Comparison of ENCODE assay signal across 27 mouse cellular contexts in the genomic region with DNA sequence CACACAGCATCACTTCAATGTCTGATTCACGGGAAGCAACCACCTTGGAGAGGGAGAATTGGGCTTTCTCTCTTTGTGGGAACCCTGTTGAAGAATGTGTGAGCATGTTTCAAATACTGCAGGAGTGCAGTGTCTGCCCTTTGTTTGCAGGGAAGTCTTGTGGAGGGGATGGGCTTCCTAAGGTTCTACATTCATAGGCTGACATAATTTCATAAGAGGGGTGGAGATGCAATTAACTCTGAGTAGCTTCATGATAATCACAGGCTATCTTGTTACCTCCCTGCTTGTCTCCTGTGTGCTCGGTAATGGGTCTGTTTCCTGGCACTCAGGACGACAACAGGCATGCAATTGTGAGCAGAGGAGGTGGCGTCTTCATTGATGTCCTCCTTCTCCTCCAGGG.
A peak's percentile ranks its signal among the peaks of the same experiment; 100 is the strongest.
DNase-seq lines count a peak whose midpoint lies in the region; ATAC-seq and TF ChIP-seq lines count a peak whose summit lies in the region.
"Had no signal": no experiment of that assay in that cellular context is flagged by ENCODE, and none has a peak within 500 bp of the region (broad histone marks: within the 10 kb centered on the region; RNA-seq: fewer than 3 reads in every experiment).

No protein-coding gene starts in this region.

- TF ChIP-seq CTCF in forebrain, postnatal 0 days (IDR thresholded peaks at IDR 0.05; ENCODE audit: low read depth) = no peak
- no peak for TF ChIP-seq CTCF in MEL (IDR thresholded peaks at IDR 0.05 in 2 of 3, conservative IDR thresholded peaks at IDR 0.05 in 1 of 3; ENCODE audit: control insufficient read depth in 1 of 3, insufficient read depth in 1 of 3, low read depth in 2 of 3, low read length in 3 of 3, poor library complexity in 1 of 3, severe bottlenecking in 1 of 3)

- H3K4me1 ChIP-seq in forebrain, embryonic 11.5 days (replicated peaks; ENCODE audit: control insufficient read depth, insufficient read depth, low read length) = peaks cover 7% of the 10 kb centered on the region
- no peaks in the 10 kb centered on the region for H3K4me1 ChIP-seq in forebrain, postnatal 0 days (ENCODE audit: insufficient read depth)
- peaks cover 2 to 5% of the 10 kb centered on the region in 2 experiments; a peak in 1 of 4 replicates for H3K4me1 ChIP-seq in MEL (ENCODE audit: control insufficient read depth in 1 of 2, insufficient read depth in 2 of 2, low read length in 2 of 2)
- peaks cover 22% of the 10 kb centered on the region for H3K4me1 ChIP-seq in embryonic facial prominence, embryonic 14.5 days (ENCODE audit: control insufficient read depth, insufficient read depth, low read length)
- H3K4me1 ChIP-seq in hindbrain, embryonic 13.5 days (replicated peaks) = peaks cover 8% of the 10 kb centered on the region

- TF ChIP-seq EP300 in MEL (IDR thresholded peaks at IDR 0.05; ENCODE audit: low read depth in 1 of 2, low read length in 2 of 2) = no peak

- H3K36me3 ChIP-seq in forebrain, embryonic 11.5 days (ENCODE audit: control insufficient read depth, insufficient read depth, low read length) = no peaks in the 10 kb centered on the region
- no peaks in the 10 kb centered on the region for H3K36me3 ChIP-seq in forebrain, postnatal 0 days (ENCODE audit: insufficient read depth)
- H3K36me3 ChIP-seq in MEL (ENCODE audit: control insufficient read depth in 1 of 2, insufficient read depth in 2 of 2, low read length in 2 of 2) (no peaks in the 10 kb centered on the region), myocyte (ENCODE audit: control insufficient read depth, insufficient read depth) (no peaks in the 10 kb centered on the region)
- no peaks in the 10 kb centered on the region for H3K36me3 ChIP-seq in embryonic facial prominence, embryonic 14.5 days (ENCODE audit: control insufficient read depth, insufficient read depth, low read length)
- H3K36me3 ChIP-seq in hindbrain, embryonic 13.5 days = no peaks in the 10 kb centered on the region
- H3K36me3 ChIP-seq: forebrain, embryonic 12.5 days; heart, embryonic 13.5 days; liver, embryonic 12.5 days; midbrain, embryonic 13.5 days had no signal

- TF ChIP-seq POLR2A in MEL (IDR thresholded peaks at IDR 0.05; ENCODE audit: control insufficient read depth in 1 of 2, insufficient read depth in 1 of 2, low read depth in 1 of 2, low read length in 2 of 2, poor library complexity in 1 of 2) = no peak
- TF ChIP-seq POLR2A in myocyte (IDR thresholded peaks at IDR 0.05; ENCODE audit: insufficient read length, low read depth) = no peak

- H3K9ac ChIP-seq in forebrain, embryonic 11.5 days (ENCODE audit: low read length) = no peak overlapping the region
- no peak overlapping the region for H3K9ac ChIP-seq in forebrain, postnatal 0 days
- no peak overlapping the region; the same call in 1 of the 2 replicates for H3K9ac ChIP-seq in MEL (ENCODE audit: control insufficient read depth, low read depth, low read length, poor library complexity, severe bottlenecking)
- H3K9ac ChIP-seq in embryonic facial prominence, embryonic 14.5 days (ENCODE audit: low read depth, low read length) = no peak overlapping the region
- no peak overlapping the region for H3K9ac ChIP-seq in hindbrain, embryonic 13.5 days
- H3K9ac ChIP-seq: forebrain, embryonic 12.5 days; heart, embryonic 13.5 days; liver, embryonic 12.5 days; liver, postnatal 0 days; midbrain, embryonic 13.5 days had no signal

- H3K27me3 ChIP-seq in forebrain, embryonic 11.5 days (ENCODE audit: control insufficient read depth, insufficient read depth, low read length) = no peaks in the 10 kb centered on the region; the same call in 1 of the 2 replicates
- no peaks in the 10 kb centered on the region for H3K27me3 ChIP-seq in forebrain, postnatal 0 days (ENCODE audit: insufficient read depth, low read length)
- H3K27me3 ChIP-seq in MEL (ENCODE audit: control insufficient read depth in 1 of 2, insufficient read depth in 2 of 2, low read length in 2 of 2) (no peaks in the 10 kb centered on the region; a peak in 1 of 4 replicates), myocyte (ENCODE audit: control insufficient read depth, insufficient read depth, insufficient read length) (no peaks in the 10 kb centered on the region)
- no peaks in the 10 kb centered on the region for H3K27me3 ChIP-seq in embryonic facial prominence, embryonic 14.5 days (replicated peaks; ENCODE audit: control insufficient read depth, insufficient read depth, low read length)
- H3K27me3 ChIP-seq in hindbrain, embryonic 13.5 days = peaks cover 18% of the 10 kb centered on the region; the same call in 1 of the 2 replicates
- H3K27me3 ChIP-seq: liver, embryonic 12.5 days; megakaryocyte, embryonic 14.5 days had no signal

- no peak for ATAC-seq in forebrain, embryonic 11.5 days (replicated peaks; ENCODE audit: low FRiP score)
- ATAC-seq in forebrain, postnatal 0 days = no peak
- peak; percentile 67 for ATAC-seq in embryonic facial prominence, embryonic 14.5 days (ENCODE audit: low read depth)
- ATAC-seq in hindbrain, embryonic 13.5 days (ENCODE audit: low FRiP score) = no peak
- ATAC-seq: intestine, postnatal 0 days; liver, embryonic 12.5 days; liver, postnatal 0 days; midbrain, embryonic 13.5 days had no signal

- no peak overlapping the region for H3ac ChIP-seq in myocyte (ENCODE audit: control insufficient read depth, insufficient read length)

- TF ChIP-seq RAD21 in MEL (IDR thresholded peaks at IDR 0.05; ENCODE audit: low read depth, low read length) = no peak

- peak; percentile 45 for DNase-seq in forebrain, embryonic 11.5 days (ENCODE audit: low spot score)
- no peak for DNase-seq in forebrain, postnatal 0 days
- peak; percentile 24 for DNase-seq in MEL (ENCODE audit: low read depth, low spot score)
- DNase-seq in embryonic facial prominence, embryonic 14.5 days (ENCODE audit: low spot score) = no peak
- no peak for DNase-seq in layer of hippocampus, adult 9-10 months (ENCODE audit: low spot score)
- DNase-seq: adrenal gland, postnatal 36 days; cerebellum, adult 18-20 months; cerebellum, postnatal 10 days; gastrocnemius, postnatal 25 days; heart, adult 2 months; heart, postnatal 14 days; kidney, postnatal 14 days; liver, postnatal 0 days; lung, postnatal 36 days; right cerebral cortex, adult 18-20 months; spleen, adult 18-20 months; thymus, adult 18-20 months; thymus, postnatal 25 days had no signal

- no peak overlapping the region for H3K4me2 ChIP-seq in forebrain, embryonic 11.5 days (ENCODE audit: low read depth, low read length, severe bottlenecking)
- no peak overlapping the region for H3K4me2 ChIP-seq in forebrain, postnatal 0 days (ENCODE audit: low read depth)
- peak overlapping the region; percentile 13; the same call in 1 of the 2 replicates for H3K4me2 ChIP-seq in embryonic facial prominence, embryonic 14.5 days (ENCODE audit: low read depth, low read length)
- H3K4me2 ChIP-seq in myocyte (ENCODE audit: low read depth) = peak overlapping the region; percentile 36
- H3K4me2 ChIP-seq in hindbrain, embryonic 13.5 days = no peak overlapping the region
- H3K4me2 ChIP-seq: forebrain, embryonic 12.5 days; heart, embryonic 13.5 days; liver, embryonic 12.5 days; midbrain, embryonic 13.5 days had no signal

- H3K27ac ChIP-seq in forebrain, embryonic 11.5 days (ENCODE audit: low read depth, low read length) = no peak overlapping the region
- no peak overlapping the region for H3K27ac ChIP-seq in forebrain, postnatal 0 days (ENCODE audit: low read depth, low read length)
- H3K27ac ChIP-seq in MEL (ENCODE audit: control insufficient read depth, low read depth, low read length) = no peak overlapping the region
- 0 out of 2 replicates have a peak overlapping the region, but pooled peaks have one; percentile 8 for H3K27ac ChIP-seq in embryonic facial prominence, embryonic 14.5 days (replicated peaks; ENCODE audit: low read depth, low read length)
- no peak overlapping the region for H3K27ac ChIP-seq in hindbrain, embryonic 13.5 days
- H3K27ac ChIP-seq: forebrain, embryonic 12.5 days; heart, adult 2 months; heart, embryonic 13.5 days; liver, embryonic 12.5 days; midbrain, embryonic 13.5 days; stomach, postnatal 0 days had no signal

- no peak overlapping the region for H3K4me3 ChIP-seq in forebrain, embryonic 11.5 days (ENCODE audit: low read depth, low read length)
- H3K4me3 ChIP-seq in forebrain, postnatal 0 days (ENCODE audit: low read depth, low read length) = no peak overlapping the region
- H3K4me3 ChIP-seq in MEL (ENCODE audit: control insufficient read depth in 1 of 2, insufficient read depth in 1 of 2, low read depth in 2 of 2, low read length in 2 of 2) (peak overlapping the region; percentile 46 to 55), myocyte (no peak overlapping the region)
- no peak overlapping the region for H3K4me3 ChIP-seq in embryonic facial prominence, embryonic 14.5 days (ENCODE audit: low read depth, low read length)
- H3K4me3 ChIP-seq in hindbrain, embryonic 13.5 days = no peak overlapping the region
- H3K4me3 ChIP-seq: forebrain, embryonic 12.5 days; heart, adult 2 months; heart, embryonic 13.5 days; liver, embryonic 12.5 days; megakaryocyte, embryonic 14.5 days; midbrain, embryonic 13.5 days had no signal

- H3K79me2 ChIP-seq in MEL (ENCODE audit: control insufficient read depth, insufficient read depth, low read length, poor library complexity) (no peaks in the 10 kb centered on the region), myocyte (ENCODE audit: control insufficient read depth, insufficient read depth) (no peaks in the 10 kb centered on the region)

- no peaks in the 10 kb centered on the region for H3K9me3 ChIP-seq in forebrain, embryonic 11.5 days (ENCODE audit: control insufficient read depth, low read length)
- no peaks in the 10 kb centered on the region for H3K9me3 ChIP-seq in forebrain, postnatal 0 days (ENCODE audit: low read length)
- no peaks in the 10 kb centered on the region for H3K9me3 ChIP-seq in MEL (replicated peaks; ENCODE audit: insufficient read depth, low read length)
- H3K9me3 ChIP-seq in embryonic facial prominence, embryonic 14.5 days (ENCODE audit: control insufficient read depth, low read length) = no peaks in the 10 kb centered on the region
- H3K9me3 ChIP-seq in hindbrain, embryonic 13.5 days = no peaks in the 10 kb centered on the region
- H3K9me3 ChIP-seq: forebrain, embryonic 12.5 days; heart, embryonic 13.5 days; liver, embryonic 12.5 days; megakaryocyte, embryonic 14.5 days; midbrain, embryonic 13.5 days had no signal

- 57% methylated on average over 4 of the region's 4 CpGs for WGBS in forebrain, embryonic 11.5 days
- WGBS in forebrain, postnatal 0 days = 52% methylated on average over 4 of the region's 4 CpGs
- WGBS in embryonic facial prominence, embryonic 14.5 days = 24% methylated on average over 4 of the region's 4 CpGs
- 54% methylated on average over 4 of the region's 4 CpGs for WGBS in hindbrain, embryonic 13.5 days

TF ChIP-seq in MEL, 35 proteins besides CTCF, POLR2A, EP300 and RAD21 (continues in another document):
- TF ChIP-seq MXI1 (IDR thresholded peaks at IDR 0.05; ENCODE audit: low read depth, low read length) (no peak), GABPA (IDR thresholded peaks at IDR 0.05; ENCODE audit: low read depth, low read length) (no peak), ZKSCAN1 (IDR thresholded peaks at IDR 0.05; ENCODE audit: low read depth, low read length) (no peak)

TF ChIP-seq in myocyte, 11 proteins besides CTCF, POLR2A, EP300 and RAD21 (continues in another document):
- no peak for TF ChIP-seq CEBPB (IDR thresholded peaks at IDR 0.05; ENCODE audit: insufficient read depth, poor library complexity, severe bottlenecking)
- TF ChIP-seq MAX (IDR thresholded peaks at IDR 0.05; ENCODE audit: low read depth) = no peak
- TF ChIP-seq TCF12 (IDR thresholded peaks at IDR 0.05; ENCODE audit: insufficient read depth, poor library complexity, severe bottlenecking) = no peak

Comparison
In these comparisons a context has a peak if more than half of its experiments do, and no peak if none do; other contexts are left out.
1. DNase-seq: peak in forebrain, embryonic 11.5 days (single experiment) and MEL (single experiment); none in forebrain, postnatal 0 days (single experiment), embryonic facial prominence, embryonic 14.5 days (single experiment) and layer of hippocampus, adult 9-10 months (single experiment).
2. H3K4me2 ChIP-seq: peak in embryonic facial prominence, embryonic 14.5 days (single experiment) and myocyte (single experiment); none in forebrain, embryonic 11.5 days (single experiment), forebrain, postnatal 0 days (single experiment) and hindbrain, embryonic 13.5 days (single experiment).
3. H3K4me3 ChIP-seq: peak in MEL (2 of 2); none in forebrain, embryonic 11.5 days (single experiment), forebrain, postnatal 0 days (single experiment), embryonic facial prominence, embryonic 14.5 days (single experiment), myocyte (single experiment) and hindbrain, embryonic 13.5 days (single experiment).